Mouse (Mus musculus) liver, embryonic 15.5 days (tissue): ENCODE results near the gene Tent5b. TPM values are rescaled to one million over a fixed set of nuclear protein-coding genes. Genes with fewer than 3 reads are reported as not detected.

Source experiments
- ATAC-seq: fragments of 200-750 bp; cut with Nextera tagmentation; 2 replicates; pipeline ENCODE4 v1.8.0; 2017; ENCODE audit warnings: moderate number of reproducible peaks, mild to moderate bottlenecking, moderate library complexity; ENCODE audit not compliant: insufficient read depth
- H3K27ac ChIP-seq: fragments of 300-500 bp; sonication (generic); replicated peaks from 2 replicates; pipeline ENCODE4 v1.5.1; 2015; ENCODE audit warnings: mild to moderate bottlenecking, inconsistent platforms
- H3K27me3 ChIP-seq: fragments of 300-500 bp; sonication (generic); 2 replicates; pipeline ENCODE4 v1.6.1; 2015; ENCODE audit warnings: mild to moderate bottlenecking, inconsistent platforms
- H3K36me3 ChIP-seq: fragments of 300-500 bp; sonication (generic); replicated peaks from 2 replicates; pipeline ENCODE4 v1.6.1; 2015; ENCODE audit warnings: moderate library complexity, mild to moderate bottlenecking, inconsistent platforms
- H3K4me1 ChIP-seq: fragments of 300-500 bp; sonication (generic); replicated peaks from 2 replicates; pipeline ENCODE4 v1.6.1; 2015; ENCODE audit warnings: inconsistent platforms
- H3K4me2 ChIP-seq: fragments of 300-500 bp; sonication (generic); 2 replicates; pipeline ENCODE4 v1.6.1; 2015; ENCODE audit warnings: moderate library complexity, mild to moderate bottlenecking, inconsistent platforms
- H3K4me3 ChIP-seq: fragments of 300-500 bp; sonication (generic); replicated peaks from 2 replicates; pipeline ENCODE4 v1.5.1; 2015; ENCODE audit warnings: mild to moderate bottlenecking, inconsistent platforms
- H3K9ac ChIP-seq: fragments of 300-500 bp; sonication (generic); 2 replicates; pipeline ENCODE4 v1.6.1; 2015; ENCODE audit warnings: moderate library complexity, mild to moderate bottlenecking, inconsistent platforms
- H3K9me3 ChIP-seq: fragments of 300-500 bp; sonication (generic); replicated peaks from 2 replicates; pipeline ENCODE4 v1.6.1; 2016; ENCODE audit warnings: inconsistent platforms
- WGBS: fragments of 180-500 bp; shearing (Covaris S2); methylation state at CpG from one replicate; pipeline ENCODE4 v1.1.7; 2015; ENCODE audit warnings: mixed read lengths; ENCODE audit not compliant: insufficient replicate concordance; 5-methylcytosine and 5-hydroxymethylcytosine counted together
- polyA plus RNA-seq: library from polyadenylated mRNA; unstranded; fragments of >200 nt; fragmentation: Nextera tagmentation; extraction: Ambion mirVana; gene quantifications from 2 replicates; pipeline ENCODE4 v1.2.1, GENCODE M21; 2015

Gene Tent5b
- 0.15 and 0.21 TPM in 2 replicates for polyA plus RNA-seq

GRCm38 (mm10) chr4:133479458-133480184, at the start of gene Tent5b:
Tent5b (plus strand) TSS chr4:133480132.
- Histone ChIP-seq H3K4me2 (peak within 1 kb of the TSS; percentile 77), H3K4me1 (peaks cover 21% of the 10 kb centered on the region), H3K27ac (no peak within 1 kb of the TSS), H3K9me3 (no peaks in the 10 kb centered on the region), H3K4me3 (peak within 1 kb of the TSS; percentile 53), H3K27me3 (peaks cover 96% of the 10 kb centered on the region), H3K36me3 (no peaks in the 10 kb centered on the region), H3K9ac (peak within 1 kb of the TSS; percentile 30; the same call in 1 of the 2 replicates)
- peak; percentile 99 for ATAC-seq
- 3% methylated on average over 29 of the region's 29 CpGs for WGBS

GRCm38 (mm10) chr4:133431508-133431907, 48.4 kb upstream of the Tent5b start:
- no peak overlapping the region for H3K4me3 ChIP-seq
- no peak overlapping the region for H3K4me2 ChIP-seq
- no peak for ATAC-seq
- no peak overlapping the region for H3K9ac ChIP-seq
- peaks cover 8% of the 10 kb centered on the region; the same call in 1 of the 2 replicates for H3K4me1 ChIP-seq
- H3K27ac ChIP-seq = no peak overlapping the region
- no peaks in the 10 kb centered on the region for H3K9me3 ChIP-seq
- 0 out of 2 replicates have a peak, but pooled peaks cover 5% of the 10 kb centered on the region for H3K27me3 ChIP-seq
- 59% methylated on average over 6 of the region's 6 CpGs for WGBS
- H3K36me3 ChIP-seq = no peaks in the 10 kb centered on the region

GRCm38 (mm10) chr4:133432560-133433171, 47.3 kb upstream of the Tent5b start:
- Histone ChIP-seq H3K4me1 (peaks cover 8% of the 10 kb centered on the region; the same call in 1 of the 2 replicates), H3K27ac (no peak overlapping the region), H3K4me3 (no peak overlapping the region), H3K9me3 (no peaks in the 10 kb centered on the region), H3K9ac (no peak overlapping the region), H3K4me2 (no peak overlapping the region; the same call in 1 of the 2 replicates), H3K36me3 (no peaks in the 10 kb centered on the region), H3K27me3 (0 out of 2 replicates have a peak, but pooled peaks cover 5% of the 10 kb centered on the region)
- 37% methylated on average over 17 of the region's 17 CpGs for WGBS
- ATAC-seq = no peak

GRCm38 (mm10) chr4:133435921-133436320, 44.0 kb upstream of the Tent5b start:
- H3K4me2 ChIP-seq = no peak overlapping the region
- H3K9ac ChIP-seq = no peak overlapping the region
- H3K36me3 ChIP-seq = no peaks in the 10 kb centered on the region
- peaks cover 29% of the 10 kb centered on the region for H3K27me3 ChIP-seq
- no peak for ATAC-seq
- H3K4me3 ChIP-seq = no peak overlapping the region
- H3K27ac ChIP-seq = no peak overlapping the region
- H3K9me3 ChIP-seq = no peaks in the 10 kb centered on the region
- H3K4me1 ChIP-seq = peaks cover 15% of the 10 kb centered on the region; the same call in 1 of the 2 replicates
- WGBS = 70% methylated on average over 11 of the region's 11 CpGs

- Histone ChIP-seq H3K27ac (no peak overlapping the region), H3K36me3 (no peaks in the 10 kb centered on the region), H3K9me3 (no peaks in the 10 kb centered on the region), H3K9ac (no peak overlapping the region), H3K4me3 (no peak overlapping the region), H3K4me1 (0 out of 2 replicates have a peak, but pooled peaks cover 7% of the 10 kb centered on the region), H3K4me2 (peak overlapping the region; percentile 39), H3K27me3 (peaks cover 32% of the 10 kb centered on the region)
- 5% methylated on average over 17 of the region's 17 CpGs for WGBS
- ATAC-seq = no peak
These were observed 40.2 kb upstream of the Tent5b start for GRCm38 (mm10) chr4:133439460-133440376.

GRCm38 (mm10) chr4:133440377-133440795, 39.5 kb upstream of the Tent5b start:
- WGBS = 5% methylated on average over 6 of the region's 6 CpGs
- Histone ChIP-seq H3K9ac (no peak overlapping the region), H3K27ac (no peak overlapping the region), H3K36me3 (no peaks in the 10 kb centered on the region), H3K4me2 (peak overlapping the region; percentile 39), H3K4me1 (0 out of 2 replicates have a peak, but pooled peaks cover 7% of the 10 kb centered on the region), H3K9me3 (no peaks in the 10 kb centered on the region), H3K4me3 (no peak overlapping the region), H3K27me3 (peaks cover 32% of the 10 kb centered on the region)
- ATAC-seq = no peak

- 48% methylated on average over 3 of the region's 3 CpGs for WGBS
- H3K4me2 ChIP-seq = no peak overlapping the region
- 0 out of 2 replicates have a peak, but pooled peaks cover 7% of the 10 kb centered on the region for H3K4me1 ChIP-seq
- peaks cover 32% of the 10 kb centered on the region for H3K27me3 ChIP-seq
- H3K4me3 ChIP-seq = no peak overlapping the region
- H3K9ac ChIP-seq = no peak overlapping the region
- H3K9me3 ChIP-seq = no peaks in the 10 kb centered on the region
- no peak for ATAC-seq
- no peaks in the 10 kb centered on the region for H3K36me3 ChIP-seq
- H3K27ac ChIP-seq = no peak overlapping the region
These were observed 37.7 kb upstream of the Tent5b start for GRCm38 (mm10) chr4:133442194-133442593.

- Histone ChIP-seq H3K9me3 (no peaks in the 10 kb centered on the region), H3K4me1 (0 out of 2 replicates have a peak, but pooled peaks cover 7% of the 10 kb centered on the region), H3K27ac (no peak overlapping the region), H3K4me3 (no peak overlapping the region), H3K27me3 (peaks cover 32% of the 10 kb centered on the region), H3K9ac (no peak overlapping the region), H3K4me2 (no peak overlapping the region), H3K36me3 (no peaks in the 10 kb centered on the region)
- no peak for ATAC-seq
- 48% methylated on average over 5 of the region's 5 CpGs for WGBS
These were observed 36.8 kb upstream of the Tent5b start for GRCm38 (mm10) chr4:133443085-133443484.

GRCm38 (mm10) chr4:133445727-133446126, 34.2 kb upstream of the Tent5b start:
- H3K4me3 ChIP-seq = no peak overlapping the region
- no peak for ATAC-seq
- peaks cover 22% of the 10 kb centered on the region for H3K27me3 ChIP-seq
- H3K4me1 ChIP-seq = 0 out of 2 replicates have a peak, but pooled peaks cover 3% of the 10 kb centered on the region
- no peak overlapping the region for H3K27ac ChIP-seq
- H3K9ac ChIP-seq = no peak overlapping the region
- no peak overlapping the region for H3K4me2 ChIP-seq
- no peaks in the 10 kb centered on the region for H3K36me3 ChIP-seq
- 66% methylated on average over 5 of the region's 5 CpGs for WGBS
- no peaks in the 10 kb centered on the region for H3K9me3 ChIP-seq

GRCm38 (mm10) chr4:133447366-133447765, 32.6 kb upstream of the Tent5b start:
- Histone ChIP-seq H3K9me3 (no peaks in the 10 kb centered on the region), H3K4me2 (no peak overlapping the region), H3K27ac (no peak overlapping the region), H3K4me3 (no peak overlapping the region), H3K27me3 (peaks cover 12% of the 10 kb centered on the region), H3K4me1 (0 out of 2 replicates have a peak, but pooled peaks cover 3% of the 10 kb centered on the region), H3K36me3 (no peaks in the 10 kb centered on the region), H3K9ac (no peak overlapping the region)
- 51% methylated on average over 5 of the region's 5 CpGs for WGBS
- no peak for ATAC-seq
